Mouse (Mus musculus): Measurements from ENCODE around the gene Cycs.

Gene Cycs

GRCm38 (mm10) chr6:50545412-50546043 is 20.8 kb downstream of the Cycs start:
- no peak for DNase-seq (ENCODE audit: low read depth, low spot score)

GRCm38 (mm10) chr6:50542535-50542934 is 23.8 kb downstream of the Cycs start:
- no peak for DNase-seq (ENCODE audit: low read depth, low spot score)

- DNase-seq (ENCODE audit: low read depth, low spot score), result no peak
These were observed 26.7 kb downstream of the Cycs start for GRCm38 (mm10) chr6:50539641-50540040.

- peak; percentile 79 for DNase-seq (ENCODE audit: low read depth, low spot score)
These were observed 29.9 kb downstream of the Cycs start for GRCm38 (mm10) chr6:50536461-50536892.

GRCm38 (mm10) chr6:50535346-50535745 is 31.0 kb downstream of the Cycs start:
- DNase-seq (ENCODE audit: low read depth, low spot score), result no peak

GRCm38 (mm10) chr6:50531920-50532319 is 34.4 kb downstream of the Cycs start:
- no peak for DNase-seq (ENCODE audit: low read depth, low spot score)

- no peak for DNase-seq (ENCODE audit: low read depth, low spot score)
These were observed 35.3 kb downstream of the Cycs start for GRCm38 (mm10) chr6:50531003-50531402.

GRCm38 (mm10) chr6:50529194-50529593 is 37.1 kb downstream of the Cycs start:
- no peak for DNase-seq (ENCODE audit: low read depth, low spot score)

GRCm38 (mm10) chr6:50527416-50527815 is 38.9 kb downstream of the Cycs start:
- DNase-seq (ENCODE audit: low read depth, low spot score), result no peak

GRCm38 (mm10) chr6:50526597-50527024 is 39.7 kb downstream of the Cycs start:
- peak; percentile 54 for DNase-seq (ENCODE audit: low read depth, low spot score)

GRCm38 (mm10) chr6:50525846-50526245 is 40.5 kb downstream of the Cycs start:
- DNase-seq (ENCODE audit: low read depth, low spot score), result no peak

- no peak for DNase-seq (ENCODE audit: low read depth, low spot score)
These were observed 42.0 kb downstream of the Cycs start for GRCm38 (mm10) chr6:50524261-50524896.

GRCm38 (mm10) chr6:50522772-50523171 is 43.6 kb downstream of the Cycs start:
- no peak for DNase-seq (ENCODE audit: low read depth, low spot score)

GRCm38 (mm10) chr6:50521532-50522135 is 44.7 kb downstream of the Cycs start:
- no peak for DNase-seq (ENCODE audit: low read depth, low spot score)

- DNase-seq (ENCODE audit: low read depth, low spot score), result no peak
These were observed 46.2 kb downstream of the Cycs start for GRCm38 (mm10) chr6:50520139-50520538.

- no peak for DNase-seq (ENCODE audit: low read depth, low spot score)
These were observed 48.0 kb downstream of the Cycs start for GRCm38 (mm10) chr6:50518371-50518770.

All from retina, postnatal 7 days (tissue).